Mouse (Mus musculus) bone marrow, adult 2 months (tissue): ENCODE measurements at regions not wholly inside any gene's neighbourhood (a gene's known extent, or its start where the extent isn't known, plus 50 kb on each side); places are given as distances from the start of the nearest gene placed in this dataset.

Experiments used
- CTCF ChIP-seq: fragments of 200-500 bp; IDR thresholded peaks from 2 replicates; pipeline ENCODE4 v1.5.1; 2011; ENCODE audit warnings: low read length, control low read depth; ENCODE audit not compliant: control insufficient read depth, insufficient read depth
- POLR2A ChIP-seq: fragments of 200-500 bp; IDR thresholded peaks from 2 replicates; pipeline ENCODE4 v1.6.1; 2011; ENCODE audit warnings: low read depth, mild to moderate bottlenecking, control low read depth, low read length, borderline replicate concordance; ENCODE audit not compliant: control insufficient read depth

DNA sequence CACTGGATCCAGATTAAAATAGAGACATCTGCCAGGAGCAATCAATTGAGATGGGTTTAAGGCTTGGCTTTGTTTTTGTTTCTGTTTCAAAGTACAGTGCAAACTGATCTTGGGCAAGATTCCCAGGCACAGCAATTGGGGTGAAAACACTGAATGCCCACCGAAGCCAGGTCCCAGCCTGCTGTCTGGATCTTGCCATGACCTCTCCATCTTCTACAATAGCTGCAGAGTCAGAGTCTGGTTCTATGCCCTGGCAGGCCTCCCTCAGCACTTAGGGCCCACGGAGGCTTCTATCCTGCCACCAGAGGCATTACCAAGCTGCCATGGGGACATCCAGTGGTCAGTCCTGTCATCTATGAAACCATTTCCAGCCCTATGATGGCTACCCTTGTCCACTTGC, 498.6 kb upstream of the Mgmt start:
- no peak for TF ChIP-seq CTCF
- no peak for TF ChIP-seq POLR2A
